Comparison of ENCODE assay signal across 8 mouse cellular contexts in genomic region chr6:52216691-52217458, GRCm38 (mm10). TPM values are rescaled to one million over a fixed set of nuclear protein-coding genes. Genes with fewer than 3 reads are reported as not detected.
DNase-seq lines count a peak whose midpoint lies in the region; ATAC-seq and TF ChIP-seq lines count a peak whose summit lies in the region.

No protein-coding gene starts in this region.

- H3K9ac ChIP-seq in embryonic facial prominence, embryonic 11.5 days (replicated peaks; ENCODE audit: low read length) = no peak overlapping the region
- peak overlapping the region; percentile 35; the same call in 1 of the 2 replicates for H3K9ac ChIP-seq in hindbrain, embryonic 16.5 days (ENCODE audit: low read depth, low read length)
- H3K9ac ChIP-seq in lung, postnatal 0 days (replicated peaks; ENCODE audit: low read depth) = no peak overlapping the region

- ATAC-seq in embryonic facial prominence, embryonic 11.5 days (replicated peaks; ENCODE audit: insufficient number of reproducible peaks, low FRiP score, low TSS enrichment, low read depth) = no peak
- no peak for ATAC-seq in hindbrain, embryonic 16.5 days
- ATAC-seq in lung, postnatal 0 days = no peak

- no peak for TF ChIP-seq EP300 in lung, postnatal 0 days (IDR thresholded peaks at IDR 0.05)

- H3K27ac ChIP-seq in embryonic facial prominence, embryonic 11.5 days (replicated peaks; ENCODE audit: low read depth, low read length) = no peak overlapping the region
- peak overlapping the region; percentile 23; the same call in 1 of the 2 replicates for H3K27ac ChIP-seq in hindbrain, embryonic 16.5 days (ENCODE audit: low read depth, low read length)
- no peak overlapping the region for H3K27ac ChIP-seq in lung, postnatal 0 days (ENCODE audit: low read length)
- no peak overlapping the region for H3K27ac ChIP-seq in left cerebral cortex, adult 2 months

- peak; percentile 83 for DNase-seq in kidney, adult 18-20 months
- DNase-seq in kidney, adult 9 months = no peak
- no peak for DNase-seq in embryonic facial prominence, embryonic 11.5 days (ENCODE audit: low spot score)
- DNase-seq in lung, postnatal 0 days (ENCODE audit: low spot score) = no peak
- DNase-seq in layer of hippocampus, adult 9-11 months = no peak
- DNase-seq in left cerebral cortex, adult 2 months (ENCODE audit: extremely low spot score in 1 of 2, low spot score in 2 of 2) = no peak
- no peak for DNase-seq in layer of hippocampus, postnatal 36 days

- peak overlapping the region; percentile 31 for H3K4me2 ChIP-seq in embryonic facial prominence, embryonic 11.5 days (ENCODE audit: low read depth, low read length)
- H3K4me2 ChIP-seq in hindbrain, embryonic 16.5 days (ENCODE audit: low read length) = peak overlapping the region; percentile 43
- H3K4me2 ChIP-seq in lung, postnatal 0 days (replicated peaks; ENCODE audit: low read depth, low read length) = peak overlapping the region; percentile 57

- 3% methylated on average over 60 of the region's 60 CpGs for WGBS in embryonic facial prominence, embryonic 11.5 days
- 2% methylated on average over 60 of the region's 60 CpGs for WGBS in hindbrain, embryonic 16.5 days
- 4% methylated on average over 59 of the region's 60 CpGs for WGBS in lung, postnatal 0 days

- TF ChIP-seq CTCF in lung, postnatal 0 days (IDR thresholded peaks at IDR 0.05) = no peak
- TF ChIP-seq CTCF in left cerebral cortex, adult 2 months (IDR thresholded peaks at IDR 0.05) = no peak

- H3K9me3 ChIP-seq in embryonic facial prominence, embryonic 11.5 days (replicated peaks; ENCODE audit: control insufficient read depth, low read length) = no peaks in the 10 kb centered on the region
- no peaks in the 10 kb centered on the region for H3K9me3 ChIP-seq in hindbrain, embryonic 16.5 days (ENCODE audit: control insufficient read depth, low read length)
- H3K9me3 ChIP-seq in lung, postnatal 0 days (ENCODE audit: low read length) = no peaks in the 10 kb centered on the region

- H3K36me3 ChIP-seq in embryonic facial prominence, embryonic 11.5 days (replicated peaks; ENCODE audit: control insufficient read depth, insufficient read depth, low read depth, low read length) = no peaks in the 10 kb centered on the region
- H3K36me3 ChIP-seq in hindbrain, embryonic 16.5 days (ENCODE audit: control insufficient read depth, insufficient read depth, low read length) = no peaks in the 10 kb centered on the region
- H3K36me3 ChIP-seq in lung, postnatal 0 days (ENCODE audit: insufficient read depth, low read length) = no peaks in the 10 kb centered on the region

- peaks cover 94% of the 10 kb centered on the region for H3K27me3 ChIP-seq in embryonic facial prominence, embryonic 11.5 days (ENCODE audit: control insufficient read depth, insufficient read depth, low read length)
- H3K27me3 ChIP-seq in hindbrain, embryonic 16.5 days (replicated peaks; ENCODE audit: control insufficient read depth, insufficient read depth, low read length) = peaks cover 68% of the 10 kb centered on the region
- peaks cover 86% of the 10 kb centered on the region for H3K27me3 ChIP-seq in lung, postnatal 0 days (replicated peaks; ENCODE audit: insufficient read depth, low read length)

- H3K4me3 ChIP-seq in embryonic facial prominence, embryonic 11.5 days (ENCODE audit: low read depth, low read length) = peak overlapping the region; percentile 14
- H3K4me3 ChIP-seq in hindbrain, embryonic 16.5 days (ENCODE audit: low read length) = peak overlapping the region; percentile 33
- peak overlapping the region; percentile 39 for H3K4me3 ChIP-seq in lung, postnatal 0 days (ENCODE audit: low read depth, low read length)
- H3K4me3 ChIP-seq in left cerebral cortex, adult 2 months = no peak overlapping the region

- H3K4me1 ChIP-seq in embryonic facial prominence, embryonic 11.5 days (ENCODE audit: control insufficient read depth, insufficient read depth, low read length) = no peaks in the 10 kb centered on the region; the same call in 1 of the 2 replicates
- H3K4me1 ChIP-seq in hindbrain, embryonic 16.5 days (ENCODE audit: control insufficient read depth, insufficient read depth, low read depth, low read length) = peaks cover 7% of the 10 kb centered on the region
- H3K4me1 ChIP-seq in lung, postnatal 0 days (ENCODE audit: insufficient read depth, low read depth, low read length) = peaks cover 13% of the 10 kb centered on the region

- intact Hi-C loops in left cerebral cortex, adult 2 months (cut with DNase I) = loop anchor here (5.0 kb wide), 1 partner anchor 210 kb away; no protein-coding TSS in a partner anchor

RNA-seq across cellular contexts. Expression of gene Gm28308, which starts 3.7 kb away (rescaled TPM):
- polyA plus RNA-seq in embryonic facial prominence, embryonic 11.5 days (2014; fragmentation: Nextera tagmentation; extraction: Ambion mirVana) = 0.38 TPM in 1 of 2 replicates, not detected in the other
- not detected in 2 replicates for polyA plus RNA-seq in hindbrain, embryonic 16.5 days (2015; fragmentation: Nextera tagmentation; extraction: Ambion mirVana)
- not detected in 2 replicates for polyA plus RNA-seq in lung, postnatal 0 days (2015; fragmentation: Nextera tagmentation; extraction: Ambion mirVana)
- not detected for total RNA-seq in left cerebral cortex, adult 2 months (2021)
- total RNA-seq in layer of hippocampus, postnatal 36 days (2021) = not detected

RNA-seq across cellular contexts. Expression of gene Hoxa3, which starts 3.7 kb away (rescaled TPM):
- 0.88 and 0.91 TPM in 2 replicates for polyA plus RNA-seq in embryonic facial prominence, embryonic 11.5 days (2014; fragmentation: Nextera tagmentation; extraction: Ambion mirVana)
- 12.9 and 13.9 TPM in 2 replicates for polyA plus RNA-seq in hindbrain, embryonic 16.5 days (2015; fragmentation: Nextera tagmentation; extraction: Ambion mirVana)
- polyA plus RNA-seq in lung, postnatal 0 days (2015; fragmentation: Nextera tagmentation; extraction: Ambion mirVana) = 4.3 and 4.8 TPM in 2 replicates
- not detected for total RNA-seq in left cerebral cortex, adult 2 months (2021)
- not detected for total RNA-seq in layer of hippocampus, postnatal 36 days (2021)

RNA-seq across cellular contexts. Expression of gene Hoxa7, which starts 4.8 kb away (rescaled TPM):
- 0.26 and 0.34 TPM in 2 replicates for polyA plus RNA-seq in embryonic facial prominence, embryonic 11.5 days (2014; fragmentation: Nextera tagmentation; extraction: Ambion mirVana)
- polyA plus RNA-seq in hindbrain, embryonic 16.5 days (2015; fragmentation: Nextera tagmentation; extraction: Ambion mirVana) = 9.0 and 21.1 TPM in 2 replicates
- 7.5 and 8.7 TPM in 2 replicates for polyA plus RNA-seq in lung, postnatal 0 days (2015; fragmentation: Nextera tagmentation; extraction: Ambion mirVana)
- total RNA-seq in left cerebral cortex, adult 2 months (2021) = not detected
- not detected for total RNA-seq in layer of hippocampus, postnatal 36 days (2021)

RNA-seq across cellular contexts. Expression of gene Hoxa6, which starts 8.4 kb away (rescaled TPM):
- polyA plus RNA-seq in embryonic facial prominence, embryonic 11.5 days (2014; fragmentation: Nextera tagmentation; extraction: Ambion mirVana) = not detected in 2 replicates
- polyA plus RNA-seq in hindbrain, embryonic 16.5 days (2015; fragmentation: Nextera tagmentation; extraction: Ambion mirVana) = 9.4 and 9.9 TPM in 2 replicates
- polyA plus RNA-seq in lung, postnatal 0 days (2015; fragmentation: Nextera tagmentation; extraction: Ambion mirVana) = 0.95 and 1.1 TPM in 2 replicates
- total RNA-seq in left cerebral cortex, adult 2 months (2021) = not detected
- total RNA-seq in layer of hippocampus, postnatal 36 days (2021) = not detected

RNA-seq across cellular contexts. Expression of gene Hoxa5, which starts 12.5 kb away (rescaled TPM):
- polyA plus RNA-seq in embryonic facial prominence, embryonic 11.5 days (2014; fragmentation: Nextera tagmentation; extraction: Ambion mirVana) = 0.39 and 1.4 TPM in 2 replicates
- 85.9 and 106 TPM in 2 replicates for polyA plus RNA-seq in hindbrain, embryonic 16.5 days (2015; fragmentation: Nextera tagmentation; extraction: Ambion mirVana)
- polyA plus RNA-seq in lung, postnatal 0 days (2015; fragmentation: Nextera tagmentation; extraction: Ambion mirVana) = 39.7 and 40.3 TPM in 2 replicates
- total RNA-seq in left cerebral cortex, adult 2 months (2021) = not detected
- total RNA-seq in layer of hippocampus, postnatal 36 days (2021) = not detected
